Mouse (Mus musculus): Measurements from ENCODE around the gene Kcnk3.

DNA sequence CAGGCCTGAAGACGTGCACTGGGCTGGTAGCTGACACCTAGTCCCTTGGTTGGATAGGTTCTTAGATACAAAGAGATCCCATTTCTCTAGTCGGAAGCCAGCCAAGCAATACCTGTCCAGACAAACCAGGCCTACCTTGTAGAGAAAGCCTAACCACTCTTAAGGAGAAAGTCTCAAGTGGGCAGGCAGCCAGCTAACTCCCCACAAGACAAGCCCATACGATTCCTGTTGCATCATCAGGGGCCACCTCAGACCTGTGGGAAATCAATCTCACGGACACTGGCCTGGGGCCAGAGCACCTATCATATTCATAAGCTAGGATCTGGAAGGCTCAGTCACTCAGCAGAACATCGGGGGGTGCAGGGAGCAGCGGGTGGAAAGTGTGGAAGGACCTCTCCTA, 65.3 kb downstream of the Kcnk3 start:
- TF ChIP-seq CTCF (IDR thresholded peaks at IDR 0.05; ENCODE audit: low read depth) (no peak), EP300 (IDR thresholded peaks at IDR 0.05; ENCODE audit: low read depth) (no peak)
